Mouse (Mus musculus) olfactory bulb, adult 2 months (tissue): ENCODE measurements around the gene Tnrc6c.

Experiments
- CTCF ChIP-seq: fragments of 200-500 bp; IDR thresholded peaks from 2 replicates; pipeline ENCODE4 v1.5.1; 2012; ENCODE audit warnings: low read depth, mild to moderate bottlenecking, low read length, moderate library complexity; ENCODE audit not compliant: insufficient read depth
- POLR2A ChIP-seq: fragments of 200-500 bp; IDR thresholded peaks from 2 replicates; pipeline ENCODE4 v1.6.1; 2012; ENCODE audit warnings: mild to moderate bottlenecking, low read depth, low read length, moderate library complexity; ENCODE audit not compliant: insufficient read depth

- no peak for TF ChIP-seq CTCF
- no peak for TF ChIP-seq POLR2A
These were observed 129.7 kb downstream of the Tnrc6c start for GRCm38 (mm10) chr11:117783683-117784309.
